Mouse (Mus musculus) forebrain, embryonic 16.5 days (tissue): Measurements from ENCODE around the gene Rab3il1. TPM values are rescaled to one million over a fixed set of nuclear protein-coding genes. Genes with fewer than 3 reads are reported as not detected.

Experiments used
- ATAC-seq: fragments of 200-750 bp; cut with Nextera tagmentation; 2 replicates; pipeline ENCODE4 v1.8.0; 2017; ENCODE audit warnings: mild to moderate bottlenecking, moderate library complexity
- H3K27ac ChIP-seq: fragments of 300-500 bp; sonication (generic); 2 replicates; pipeline ENCODE4 v1.5.1; 2014; ENCODE audit warnings: low read length, control low read depth
- H3K27me3 ChIP-seq: fragments of 300-500 bp; sonication (generic); replicated peaks from 2 replicates; pipeline ENCODE4 v1.6.1; 2014; ENCODE audit warnings: low read length; ENCODE audit not compliant: control insufficient read depth, insufficient read depth
- H3K36me3 ChIP-seq: fragments of 300-500 bp; sonication (generic); 2 replicates; pipeline ENCODE4 v1.6.1; 2014; ENCODE audit not compliant: control insufficient read depth, insufficient read depth
- H3K4me1 ChIP-seq: fragments of 300-500 bp; sonication (generic); replicated peaks from 2 replicates; pipeline ENCODE4 v1.6.1; 2014; ENCODE audit warnings: low read length; ENCODE audit not compliant: control insufficient read depth, insufficient read depth
- H3K4me2 ChIP-seq: fragments of 300-500 bp; sonication (generic); 2 replicates; pipeline ENCODE4 v1.6.1; 2014; ENCODE audit warnings: mild to moderate bottlenecking, low read length, control low read depth
- H3K4me3 ChIP-seq: fragments of 300-500 bp; sonication (generic); replicated peaks from 2 replicates; pipeline ENCODE4 v1.5.1; 2014; ENCODE audit warnings: mild to moderate bottlenecking, low read length, control low read depth
- H3K9ac ChIP-seq: fragments of 300-500 bp; sonication (generic); replicated peaks from 2 replicates; pipeline ENCODE4 v1.6.1; 2014; ENCODE audit warnings: low read depth, low read length, control low read depth
- H3K9me3 ChIP-seq: fragments of 300-500 bp; sonication (generic); 2 replicates; pipeline ENCODE4 v1.6.1; 2016; ENCODE audit warnings: low read length; ENCODE audit not compliant: control insufficient read depth
- WGBS: fragments of 180-500 bp; shearing (Covaris S2); extraction: QIAGEN DNeasy Blood & Tissue Kit; methylation state at CpG from one replicate; pipeline ENCODE4 v1.1.7; 2014; 5-methylcytosine and 5-hydroxymethylcytosine counted together
- polyA plus RNA-seq: library from polyadenylated mRNA; unstranded; fragments of >200 nt; fragmentation: Nextera tagmentation; extraction: Ambion mirVana; gene quantifications from 2 replicates; pipeline ENCODE4 v1.2.1, GENCODE M21; 2015

The Rab3il1 gene
- polyA plus RNA-seq, 1 experiment from 2014 or later, result 18.4 TPM

GRCm38 (mm10) chr19:10018527-10018818 is 17.0 kb downstream of the Rab3il1 start:
- Histone ChIP-seq H3K36me3 (no peaks in the 10 kb centered on the region), H3K9ac (peak overlapping the region; percentile 75), H3K4me1 (peaks cover 14% of the 10 kb centered on the region), H3K27ac (no peak overlapping the region), H3K4me3 (peak overlapping the region; percentile 62), H3K4me2 (peak overlapping the region; percentile 93), H3K9me3 (no peaks in the 10 kb centered on the region), H3K27me3 (no peaks in the 10 kb centered on the region)
- WGBS, result 7% methylated on average over 3 of the region's 3 CpGs
- ATAC-seq, result peak; percentile 49; the same call in 1 of the 2 replicates

- peaks cover 14% of the 10 kb centered on the region for H3K4me1 ChIP-seq
- peak overlapping the region; percentile 93 for H3K4me2 ChIP-seq
- no peaks in the 10 kb centered on the region for H3K27me3 ChIP-seq
- peak overlapping the region; percentile 62 for H3K4me3 ChIP-seq
- H3K27ac ChIP-seq, result no peak overlapping the region
- no peak overlapping the region for H3K9ac ChIP-seq
- no peaks in the 10 kb centered on the region for H3K36me3 ChIP-seq
- no peaks in the 10 kb centered on the region for H3K9me3 ChIP-seq
- no peak for ATAC-seq
- WGBS, result 75% methylated on average over 4 of the region's 4 CpGs
Measured at GRCm38 (mm10) chr19:10019214-10019760, 17.8 kb downstream of the Rab3il1 start.

- Histone ChIP-seq H3K36me3 (no peaks in the 10 kb centered on the region), H3K27ac (no peak overlapping the region), H3K27me3 (no peaks in the 10 kb centered on the region), H3K4me3 (no peak overlapping the region), H3K9ac (no peak overlapping the region), H3K9me3 (no peaks in the 10 kb centered on the region), H3K4me2 (no peak overlapping the region), H3K4me1 (peaks cover 24% of the 10 kb centered on the region)
- no peak for ATAC-seq
- 96% methylated on average over 2 of the region's 2 CpGs for WGBS
Measured at GRCm38 (mm10) chr19:10021981-10022380, 20.5 kb downstream of the Rab3il1 start.

GRCm38 (mm10) chr19:10022414-10023303 is 21.2 kb downstream of the Rab3il1 start:
- no peaks in the 10 kb centered on the region for H3K36me3 ChIP-seq
- peaks cover 24% of the 10 kb centered on the region for H3K4me1 ChIP-seq
- 73% methylated on average over 5 of the region's 5 CpGs for WGBS
- H3K9me3 ChIP-seq, result no peaks in the 10 kb centered on the region
- no peak overlapping the region for H3K4me3 ChIP-seq
- no peaks in the 10 kb centered on the region for H3K27me3 ChIP-seq
- no peak overlapping the region for H3K4me2 ChIP-seq
- no peak overlapping the region for H3K27ac ChIP-seq
- no peak; the same call in 1 of the 2 replicates for ATAC-seq
- no peak overlapping the region for H3K9ac ChIP-seq

GRCm38 (mm10) chr19:10023304-10023758 is 21.9 kb downstream of the Rab3il1 start:
- Histone ChIP-seq H3K36me3 (no peaks in the 10 kb centered on the region), H3K27me3 (no peaks in the 10 kb centered on the region), H3K4me1 (peaks cover 21% of the 10 kb centered on the region), H3K4me2 (no peak overlapping the region), H3K4me3 (no peak overlapping the region), H3K9ac (no peak overlapping the region), H3K27ac (no peak overlapping the region), H3K9me3 (no peaks in the 10 kb centered on the region)
- 62% methylated on average over 9 of the region's 9 CpGs for WGBS
- no peak for ATAC-seq

GRCm38 (mm10) chr19:10025169-10025875 is 23.9 kb downstream of the Rab3il1 start:
- H3K36me3 ChIP-seq, result no peaks in the 10 kb centered on the region
- H3K27ac ChIP-seq, result no peak overlapping the region
- no peak overlapping the region for H3K4me2 ChIP-seq
- no peaks in the 10 kb centered on the region for H3K27me3 ChIP-seq
- ATAC-seq, result peak; percentile 63
- 14% methylated on average over 8 of the region's 8 CpGs for WGBS
- no peak overlapping the region for H3K9ac ChIP-seq
- H3K4me1 ChIP-seq, result peaks cover 10% of the 10 kb centered on the region
- no peaks in the 10 kb centered on the region for H3K9me3 ChIP-seq
- H3K4me3 ChIP-seq, result no peak overlapping the region

GRCm38 (mm10) chr19:10029746-10030145 is 28.3 kb downstream of the Rab3il1 start:
- no peaks in the 10 kb centered on the region for H3K36me3 ChIP-seq
- no peak overlapping the region for H3K4me3 ChIP-seq
- no peak overlapping the region for H3K9ac ChIP-seq
- H3K4me1 ChIP-seq, result peaks cover 10% of the 10 kb centered on the region
- WGBS, result 84% methylated on average over 2 of the region's 2 CpGs
- ATAC-seq, result no peak
- no peaks in the 10 kb centered on the region for H3K9me3 ChIP-seq
- no peak overlapping the region for H3K27ac ChIP-seq
- H3K4me2 ChIP-seq, result no peak overlapping the region
- no peaks in the 10 kb centered on the region for H3K27me3 ChIP-seq

GRCm38 (mm10) chr19:10033211-10033973 is 31.9 kb downstream of the Rab3il1 start:
- H3K27ac ChIP-seq, result no peak overlapping the region
- WGBS, result 27% methylated on average over 8 of the region's 8 CpGs
- H3K9ac ChIP-seq, result no peak overlapping the region
- no peaks in the 10 kb centered on the region; the same call in 1 of the 2 replicates for H3K4me1 ChIP-seq
- H3K27me3 ChIP-seq, result no peaks in the 10 kb centered on the region
- H3K36me3 ChIP-seq, result no peaks in the 10 kb centered on the region
- no peak overlapping the region for H3K4me2 ChIP-seq
- no peaks in the 10 kb centered on the region for H3K9me3 ChIP-seq
- peak; percentile 54; the same call in 1 of the 2 replicates for ATAC-seq
- H3K4me3 ChIP-seq, result no peak overlapping the region
